Mouse (Mus musculus): Measurements from ENCODE around the gene Urm1. TPM values are rescaled to one million over a fixed set of nuclear protein-coding genes. Genes with fewer than 3 reads are reported as not detected.
A peak's percentile ranks its signal among the peaks of the same experiment; 100 is the strongest.

Urm1 gene
- total RNA-seq, 2 experiments from 2014 or later = 15.8 to 32.5 TPM

GRCm38 (mm10) chr2:29826318-29826925 lies 6.5 kb downstream of the Urm1 start:
- peak; percentile 20 for ATAC-seq (replicated peaks; ENCODE audit: low FRiP score, low TSS enrichment, poor library complexity, severe bottlenecking)

DNA sequence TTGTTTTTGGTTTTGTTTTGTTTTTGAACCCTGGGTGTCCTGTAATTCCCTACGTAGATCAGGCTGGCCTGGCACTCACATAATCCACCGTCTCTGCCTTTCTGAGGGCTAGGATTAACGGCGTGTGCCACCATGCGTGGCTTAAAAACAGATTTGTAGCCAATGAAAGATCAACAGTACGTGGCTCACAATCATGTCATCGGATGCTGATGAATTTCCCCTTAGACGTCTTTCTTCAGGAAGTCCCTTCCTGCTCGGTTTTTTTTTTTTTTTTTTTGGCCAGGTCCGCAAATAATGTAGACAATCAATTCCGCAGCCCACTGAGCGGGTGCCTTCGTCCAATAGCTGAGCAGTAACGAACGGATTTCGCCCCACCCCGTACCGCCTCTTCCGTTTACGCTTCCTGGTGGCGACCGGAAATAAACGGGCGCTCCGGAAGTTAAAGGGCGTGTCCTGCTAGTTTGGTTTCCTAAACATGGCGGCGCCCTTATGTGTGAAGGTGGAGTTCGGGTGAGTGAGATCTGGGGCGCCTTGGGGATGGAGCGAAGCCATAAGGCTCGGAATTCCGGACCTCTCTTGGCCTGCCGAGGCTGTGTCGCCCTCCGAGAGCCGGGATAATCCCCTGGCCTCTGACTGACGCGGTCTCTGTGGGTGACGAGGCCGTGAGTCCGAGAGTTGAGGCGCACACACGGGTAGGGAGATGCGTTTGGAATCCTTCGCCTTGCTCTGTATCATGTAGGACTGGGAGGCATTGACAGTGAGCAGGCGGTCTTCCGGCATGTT lies 7.2 kb downstream of the Urm1 start:
- peak; percentile 98 for ATAC-seq (replicated peaks; ENCODE audit: low FRiP score, low TSS enrichment, poor library complexity, severe bottlenecking)

DNA sequence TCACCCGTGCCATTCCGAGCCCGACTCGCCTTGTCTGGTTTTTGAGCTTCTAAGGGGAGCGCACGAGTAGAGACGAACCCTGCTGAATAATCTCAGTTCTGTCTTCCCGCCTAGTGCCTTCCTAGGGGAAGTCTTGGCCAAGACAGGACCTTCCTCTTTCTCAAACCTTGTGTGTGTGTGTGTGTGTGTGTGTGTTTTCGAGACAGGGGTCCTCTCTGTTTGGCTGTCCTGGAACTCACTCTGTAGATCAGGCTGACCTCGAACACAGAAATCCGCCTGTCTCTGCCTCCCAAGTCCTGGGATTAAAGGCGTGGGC lies 7.8 kb downstream of the Urm1 start:
- peak; percentile 23 for ATAC-seq (replicated peaks; ENCODE audit: low FRiP score, low TSS enrichment, poor library complexity, severe bottlenecking)

- ATAC-seq (replicated peaks; ENCODE audit: low FRiP score, low TSS enrichment, poor library complexity, severe bottlenecking) = no peak
Observed at GRCm38 (mm10) chr2:29831106-29831505, 11.2 kb downstream of the Urm1 start.

GRCm38 (mm10) chr2:29833796-29834195 lies 13.9 kb downstream of the Urm1 start:
- no peak for ATAC-seq (replicated peaks; ENCODE audit: low FRiP score, low TSS enrichment, poor library complexity, severe bottlenecking)

DNA sequence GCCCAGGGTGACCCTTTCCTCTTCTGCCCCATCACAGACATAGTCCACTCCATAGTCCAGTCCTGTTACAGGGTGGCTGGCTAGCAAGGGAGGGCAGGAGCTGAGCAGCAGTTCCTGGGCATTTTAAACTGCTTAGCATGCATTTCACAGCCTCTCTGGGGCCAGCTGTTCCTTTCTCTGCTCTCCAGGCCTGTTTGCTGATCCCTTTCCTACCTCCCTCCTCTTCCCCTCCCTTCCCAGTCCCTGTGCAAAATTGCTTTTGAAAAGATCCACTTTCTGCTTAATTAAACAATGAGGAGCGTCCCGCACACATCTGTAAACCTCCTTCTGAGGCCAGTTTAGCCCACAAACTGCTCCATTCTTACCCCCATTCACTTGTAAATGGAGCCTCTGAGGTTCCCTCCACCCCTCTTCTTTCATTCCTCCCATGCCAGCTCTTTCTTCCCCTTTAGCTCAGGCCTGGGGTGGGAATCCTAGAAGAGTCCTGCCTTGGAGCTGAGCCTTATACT lies 15.6 kb downstream of the Urm1 start:
- no peak for ATAC-seq (replicated peaks; ENCODE audit: low FRiP score, low TSS enrichment, poor library complexity, severe bottlenecking)

- 0 out of 2 replicates have a peak, but pooled peaks have one; percentile 33 for ATAC-seq (replicated peaks; ENCODE audit: low FRiP score, low TSS enrichment, poor library complexity, severe bottlenecking)
Observed at GRCm38 (mm10) chr2:29839460-29839859, 19.6 kb downstream of the Urm1 start.

- no peak for ATAC-seq (replicated peaks; ENCODE audit: low FRiP score, low TSS enrichment, poor library complexity, severe bottlenecking)
Observed at GRCm38 (mm10) chr2:29843231-29844105, 23.6 kb downstream of the Urm1 start.

DNA sequence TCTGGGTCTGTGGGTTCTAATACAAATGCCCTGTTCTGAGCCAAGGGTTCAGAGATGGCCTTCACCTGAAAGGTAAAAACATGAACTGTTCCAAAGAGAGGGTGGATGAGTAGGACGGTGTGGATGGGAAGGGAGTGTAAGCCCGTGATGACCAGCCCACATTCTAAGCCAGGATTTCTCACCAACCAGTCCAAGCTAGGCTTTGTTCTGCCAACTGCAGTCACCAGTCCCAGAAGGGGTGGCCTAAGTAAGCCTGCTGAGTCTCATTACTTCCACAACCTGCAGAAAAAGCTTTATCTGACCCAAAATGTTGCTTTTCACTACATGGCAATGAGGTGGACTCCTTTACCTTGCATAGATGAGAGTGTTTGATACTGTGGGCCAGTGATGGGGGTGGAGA lies 24.2 kb downstream of the Urm1 start:
- ATAC-seq (replicated peaks; ENCODE audit: low FRiP score, low TSS enrichment, poor library complexity, severe bottlenecking) = no peak

DNA sequence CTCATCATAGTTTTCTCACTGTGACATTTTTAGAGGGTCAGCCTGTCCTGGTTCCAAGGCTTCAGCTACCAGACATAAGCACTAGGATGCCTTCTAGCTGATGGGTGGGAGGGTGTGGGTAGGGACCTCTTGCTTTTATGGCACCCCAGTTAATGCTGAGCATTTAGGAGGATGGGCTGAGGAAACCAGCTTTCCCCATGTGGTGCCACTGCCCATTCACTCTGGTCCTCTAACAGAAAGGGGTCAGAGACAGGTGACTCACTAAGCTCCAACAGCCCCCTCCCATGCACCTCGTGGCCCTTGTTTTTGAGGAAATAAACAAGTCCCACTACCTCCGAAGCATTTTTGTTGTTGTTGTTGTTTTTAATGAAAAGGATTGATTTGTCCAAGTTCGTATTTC lies 24.8 kb downstream of the Urm1 start:
- no peak for ATAC-seq (replicated peaks; ENCODE audit: low FRiP score, low TSS enrichment, poor library complexity, severe bottlenecking)

- ATAC-seq (replicated peaks; ENCODE audit: low FRiP score, low TSS enrichment, poor library complexity, severe bottlenecking) = no peak
Observed at GRCm38 (mm10) chr2:29845636-29846035, 25.8 kb downstream of the Urm1 start.

DNA sequence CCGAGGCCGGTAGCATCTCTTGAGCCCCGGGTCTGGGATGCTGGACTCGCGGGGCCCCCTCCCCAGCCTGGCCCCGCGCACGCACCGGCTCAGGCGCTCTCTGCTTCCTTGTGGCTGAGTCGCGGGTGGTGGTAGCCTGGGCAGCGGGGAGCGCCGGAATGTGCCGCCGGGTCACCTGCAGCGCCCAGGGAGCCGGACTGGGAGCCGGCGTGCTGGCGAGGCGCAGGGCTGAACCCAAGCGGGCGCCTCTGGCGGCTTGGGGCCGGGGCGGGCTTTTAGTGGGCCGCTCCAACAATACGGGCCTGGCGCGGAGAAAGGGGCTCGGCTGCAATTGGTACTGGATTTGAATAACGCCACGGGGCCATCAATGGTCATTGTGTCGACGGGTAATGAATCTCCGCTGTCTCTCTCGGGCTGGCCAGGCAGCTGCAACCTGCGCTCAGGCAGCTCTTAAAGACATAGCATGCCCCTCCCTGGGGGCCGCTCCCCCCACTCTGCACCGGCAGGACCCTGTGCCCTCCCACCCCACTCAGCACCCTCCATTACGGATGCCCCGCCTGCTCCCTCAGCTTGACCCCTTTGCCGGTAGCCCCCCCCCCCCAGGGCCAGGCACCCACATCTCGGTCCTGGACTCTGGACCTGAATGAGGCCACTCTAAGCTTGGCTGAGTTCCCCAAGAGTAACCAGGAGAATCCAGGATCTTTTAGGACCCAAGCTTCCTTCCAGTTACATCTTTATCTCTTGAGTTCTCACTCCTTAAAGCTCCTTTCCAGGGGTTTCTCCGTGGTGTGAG lies 26.4 kb downstream of the Urm1 start:
- no peak for ATAC-seq (replicated peaks; ENCODE audit: low FRiP score, low TSS enrichment, poor library complexity, severe bottlenecking)

GRCm38 (mm10) chr2:29846911-29847310 lies 27.0 kb downstream of the Urm1 start:
- ATAC-seq (replicated peaks; ENCODE audit: low FRiP score, low TSS enrichment, poor library complexity, severe bottlenecking) = no peak

GRCm38 (mm10) chr2:29849041-29849440 lies 29.2 kb downstream of the Urm1 start:
- no peak for ATAC-seq (replicated peaks; ENCODE audit: low FRiP score, low TSS enrichment, poor library complexity, severe bottlenecking)

- 0 out of 2 replicates have a peak, but pooled peaks have one; percentile 16 for ATAC-seq (replicated peaks; ENCODE audit: low FRiP score, low TSS enrichment, poor library complexity, severe bottlenecking)
Observed at GRCm38 (mm10) chr2:29849841-29850480, 30.1 kb downstream of the Urm1 start.

DNA sequence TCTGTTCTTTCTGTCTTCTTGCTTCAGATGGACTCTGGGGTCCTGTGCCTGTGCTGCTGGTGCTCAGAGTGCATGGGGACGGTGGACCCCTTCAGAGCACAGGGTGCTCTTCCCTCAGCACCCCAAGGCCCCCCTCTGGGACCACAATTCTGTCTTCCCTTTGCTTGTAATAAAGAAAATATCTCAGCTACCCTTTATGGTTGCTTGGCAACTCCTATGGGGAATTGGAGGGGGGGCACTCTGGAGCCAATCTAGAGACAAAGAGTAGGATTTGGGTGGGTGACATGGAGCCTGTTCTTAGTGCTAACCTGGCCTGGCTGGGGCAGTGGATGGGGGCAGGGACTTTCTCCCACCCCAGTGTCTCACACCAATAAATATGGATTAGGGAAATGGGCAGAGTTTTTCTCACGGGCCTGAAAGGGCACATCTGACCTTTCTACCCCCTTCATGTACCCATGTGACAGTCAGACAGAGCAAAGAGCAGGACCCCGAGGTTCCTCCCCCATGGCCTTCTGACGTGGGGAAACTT lies 33.1 kb downstream of the Urm1 start:
- ATAC-seq (replicated peaks; ENCODE audit: low FRiP score, low TSS enrichment, poor library complexity, severe bottlenecking) = no peak

- no peak for ATAC-seq (replicated peaks; ENCODE audit: low FRiP score, low TSS enrichment, poor library complexity, severe bottlenecking)
Observed at GRCm38 (mm10) chr2:29853736-29854135, 33.9 kb downstream of the Urm1 start.

GRCm38 (mm10) chr2:29855585-29856210 lies 35.8 kb downstream of the Urm1 start:
- no peak for ATAC-seq (replicated peaks; ENCODE audit: low FRiP score, low TSS enrichment, poor library complexity, severe bottlenecking)
